Mouse (Mus musculus) limb, embryonic 14.5 days (tissue): ENCODE data around the gene Ift80. TPM values are rescaled to one million over a fixed set of nuclear protein-coding genes. Genes with fewer than 3 reads are reported as not detected.
A peak's percentile ranks its signal among the peaks of the same experiment; 100 is the strongest.
"Not testable (repeated sequence)": the region's sequence is repeated elsewhere in the genome, so short reads cannot be mapped to it uniquely, and the experiment has no call there.

Experiments used
- ATAC-seq: fragments of 200-750 bp; cut with Nextera tagmentation; 2 replicates; pipeline ENCODE4 v1.8.0; 2017; ENCODE audit warnings: low read depth, moderate number of reproducible peaks, moderate TSS enrichment; ENCODE audit not compliant: low FRiP score
- DNase-seq: peaks from one replicate; pipeline ENCODE4 v3.0.0-alpha.2; 2015; ENCODE audit warnings: low spot score
- H3K27ac ChIP-seq: fragments of 300-500 bp; sonication (generic); replicated peaks from 2 replicates; pipeline ENCODE4 v1.5.1; 2014; ENCODE audit warnings: low read depth, mild to moderate bottlenecking, low read length, moderate library complexity, mixed read lengths
- H3K27me3 ChIP-seq: fragments of 300-500 bp; sonication (generic); 2 replicates; pipeline ENCODE4 v1.6.1; 2014; ENCODE audit warnings: low read length, mixed read lengths; ENCODE audit not compliant: control insufficient read depth, insufficient read depth
- H3K36me3 ChIP-seq: fragments of 300-500 bp; sonication (generic); 2 replicates; pipeline ENCODE4 v1.6.1; 2014; ENCODE audit warnings: mild to moderate bottlenecking, low read length, moderate library complexity, mixed read lengths; ENCODE audit not compliant: control insufficient read depth, insufficient read depth
- H3K4me1 ChIP-seq: fragments of 300-500 bp; sonication (generic); 2 replicates; pipeline ENCODE4 v1.6.1; 2014; ENCODE audit warnings: antibody characterized with exemption, low read length, mixed read lengths; ENCODE audit not compliant: control insufficient read depth, insufficient read depth
- H3K4me2 ChIP-seq: fragments of 300-500 bp; sonication (generic); replicated peaks from 2 replicates; pipeline ENCODE4 v1.6.1; 2014; ENCODE audit warnings: low read depth, mild to moderate bottlenecking, low read length, moderate library complexity; ENCODE audit not compliant: severe bottlenecking
- H3K4me3 ChIP-seq: fragments of 300-500 bp; sonication (generic); replicated peaks from 2 replicates; pipeline ENCODE4 v1.5.1; 2014; ENCODE audit warnings: low read length
- H3K9ac ChIP-seq: fragments of 300-500 bp; sonication (generic); 2 replicates; pipeline ENCODE4 v1.6.1; 2014; ENCODE audit warnings: mild to moderate bottlenecking, low read depth, low read length, moderate library complexity; ENCODE audit not compliant: severe bottlenecking
- H3K9me3 ChIP-seq: fragments of 300-500 bp; sonication (generic); 2 replicates; pipeline ENCODE4 v1.6.1; 2016; ENCODE audit warnings: low read length; ENCODE audit not compliant: control insufficient read depth
- POLR2A ChIP-seq: fragments of 200-500 bp; IDR thresholded peaks from 2 replicates; pipeline ENCODE4 v1.8.0; 2012; ENCODE audit warnings: inconsistent platforms, mild to moderate bottlenecking, moderate library complexity, borderline replicate concordance; ENCODE audit not compliant: insufficient read depth, insufficient read length; ENCODE audit errors: extremely low read depth
- WGBS: fragments of 180-500 bp; shearing (Covaris S2); extraction: QIAGEN DNeasy Blood & Tissue Kit; methylation state at CpG from one replicate; pipeline ENCODE4 v1.1.7; 2014; 5-methylcytosine and 5-hydroxymethylcytosine counted together
- polyA plus RNA-seq, 2 experiments: library from polyadenylated mRNA; depleted of rRNA in 1 of 2; stranded (reverse) in 1 of 2; unstranded in 1 of 2; fragments of >200 nt; fragmentation: Nextera tagmentation in 1 of 2; extraction: Ambion mirVana in 1 of 2; gene quantifications; 2 replicates each; pipeline versions ENCODE4 v1.2.1 to v1.2.3; 2012 to 2014

Ift80 gene
- polyA plus RNA-seq, 2 experiments = 16.4 to 24.3 TPM

- Histone ChIP-seq H3K4me1 (0 out of 2 replicates have a peak, but pooled peaks cover 6% of the 10 kb centered on the region), H3K36me3 (peaks cover 22% of the 10 kb centered on the region), H3K4me2 (0 out of 2 replicates have a peak overlapping the region, but pooled peaks have one; percentile 13), H3K4me3 (no peak overlapping the region), H3K27ac (no peak overlapping the region), H3K9ac (no peak overlapping the region), H3K9me3 (no peaks in the 10 kb centered on the region), H3K27me3 (no peaks in the 10 kb centered on the region)
- 88% methylated on average over 2 of the region's 2 CpGs for WGBS
- DNase-seq = no peak
- TF ChIP-seq POLR2A = no peak
- no peak for ATAC-seq
Measured at GRCm38 (mm10) chr3:69040105-69040504, 35.7 kb upstream of the Ift80 start.

GRCm38 (mm10) chr3:69026133-69026783 is 21.9 kb upstream of the Ift80 start:
- no peak overlapping the region for H3K4me2 ChIP-seq

GRCm38 (mm10) chr3:69020764-69021163 is 16.4 kb upstream of the Ift80 start:
- no peak for ATAC-seq
- Histone ChIP-seq H3K4me1 (no peaks in the 10 kb centered on the region), H3K4me2 (no peak overlapping the region), H3K27me3 (no peaks in the 10 kb centered on the region), H3K9ac (no peak overlapping the region), H3K27ac (no peak overlapping the region), H3K4me3 (no peak overlapping the region), H3K9me3 (no peaks in the 10 kb centered on the region), H3K36me3 (peaks cover 68% of the 10 kb centered on the region)
- DNase-seq = no peak
- no peak for TF ChIP-seq POLR2A

More at GRCm38 (mm10) chr3:69026133-69026783, 21.9 kb upstream of the Ift80 start:
- no peaks in the 10 kb centered on the region for H3K9me3 ChIP-seq
- H3K9ac ChIP-seq = no peak overlapping the region
- no peak overlapping the region for H3K4me3 ChIP-seq
- ATAC-seq (no peak), DNase-seq (no peak)
- no peak for TF ChIP-seq POLR2A
- no peaks in the 10 kb centered on the region for H3K27me3 ChIP-seq
- H3K4me1 ChIP-seq = no peaks in the 10 kb centered on the region
- H3K36me3 ChIP-seq = peaks cover 68% of the 10 kb centered on the region
- H3K27ac ChIP-seq = no peak overlapping the region
- WGBS = 93% methylated on average over 1 of the region's 1 CpGs

GRCm38 (mm10) chr3:69020285-69020684 is 15.9 kb upstream of the Ift80 start:
- Histone ChIP-seq H3K27me3 (no peaks in the 10 kb centered on the region), H3K27ac (no peak overlapping the region), H3K9me3 (no peaks in the 10 kb centered on the region), H3K4me3 (no peak overlapping the region), H3K36me3 (peaks cover 65% of the 10 kb centered on the region), H3K4me2 (no peak overlapping the region), H3K9ac (no peak overlapping the region), H3K4me1 (no peaks in the 10 kb centered on the region)
- 95% methylated on average over 2 of the region's 2 CpGs for WGBS
- TF ChIP-seq POLR2A = no peak
- ATAC-seq (no peak), DNase-seq (no peak)

- H3K27ac ChIP-seq, H3K9me3 ChIP-seq, H3K4me2 ChIP-seq, H3K27me3 ChIP-seq, H3K9ac ChIP-seq, DNase-seq, H3K4me1 ChIP-seq, ATAC-seq, H3K4me3 ChIP-seq: not testable (repeated sequence)
- peaks cover 68% of the 10 kb centered on the region for H3K36me3 ChIP-seq
- WGBS = 93% methylated on average over 2 of the region's 2 CpGs
Measured at GRCm38 (mm10) chr3:69018635-69019034, 14.3 kb upstream of the Ift80 start.
